Mouse (Mus musculus) embryonic fibroblast, embryonic 13.5 days (primary cell): ENCODE data around the gene Arhgap17.

Source experiments
- CTCF ChIP-seq: IDR thresholded peaks from 2 replicates; pipeline ENCODE4 v1.5.1; 2011; ENCODE audit warnings: mild to moderate bottlenecking, control low read depth, low read length, moderate library complexity, borderline replicate concordance; ENCODE audit not compliant: insufficient read depth
- POLR2A ChIP-seq: IDR thresholded peaks from 2 replicates; pipeline ENCODE4 v1.6.1; 2011; ENCODE audit warnings: low read depth, mild to moderate bottlenecking, control low read depth, low read length, moderate library complexity

- no peak for TF ChIP-seq POLR2A
- no peak for TF ChIP-seq CTCF
Observed at GRCm38 (mm10) chr7:123326901-123327300, 42.8 kb downstream of the Arhgap17 start.
